Mouse (Mus musculus): ENCODE measurements at regions not wholly inside any gene's neighbourhood (a gene's known extent, or its start where the extent isn't known, plus 50 kb on each side); places are given as distances from the start of the nearest gene placed in this dataset.

DNA sequence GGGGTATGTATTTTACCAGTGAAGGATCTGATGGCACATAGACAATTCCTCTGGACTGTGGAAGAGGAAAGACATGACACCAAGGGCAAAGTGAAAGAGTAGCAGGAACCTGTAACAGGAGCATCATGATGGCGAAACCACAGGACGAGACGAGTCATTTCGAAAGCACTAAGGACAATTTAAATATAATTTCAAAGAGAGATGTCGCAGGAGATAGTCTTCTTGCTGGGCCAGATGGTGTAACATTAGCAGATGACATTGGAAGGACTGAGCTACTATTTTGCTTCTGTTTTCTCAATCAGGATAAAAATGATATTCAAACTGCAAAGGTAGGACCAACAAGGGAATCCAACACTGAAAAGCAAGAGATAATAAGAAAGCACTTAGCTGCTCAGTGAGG is 1009.7 kb upstream of the Adgrl4 start:
- no peak for DNase-seq (ENCODE audit: low spot score)

DNA sequence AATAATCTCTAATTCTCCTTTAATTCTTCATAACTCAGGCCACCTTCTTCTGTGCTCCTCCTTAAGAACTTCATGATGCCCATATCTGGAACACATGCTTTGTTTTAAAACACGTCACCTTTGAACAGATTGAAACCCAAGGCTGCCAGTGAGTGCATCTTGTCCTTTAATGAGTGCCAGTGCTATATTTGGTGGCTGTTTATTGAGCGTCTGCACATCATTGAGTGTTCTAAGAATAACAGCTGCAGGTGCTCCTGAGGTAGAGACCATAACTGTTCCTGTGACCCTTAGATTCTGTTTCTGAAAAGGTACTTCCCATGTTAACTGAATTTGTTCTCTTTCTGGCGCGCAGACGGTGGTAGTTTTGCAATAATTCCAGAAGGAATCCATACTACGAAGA is 1006.4 kb upstream of the Adgrl4 start:
- DNase-seq (ENCODE audit: low spot score): no peak

DNA sequence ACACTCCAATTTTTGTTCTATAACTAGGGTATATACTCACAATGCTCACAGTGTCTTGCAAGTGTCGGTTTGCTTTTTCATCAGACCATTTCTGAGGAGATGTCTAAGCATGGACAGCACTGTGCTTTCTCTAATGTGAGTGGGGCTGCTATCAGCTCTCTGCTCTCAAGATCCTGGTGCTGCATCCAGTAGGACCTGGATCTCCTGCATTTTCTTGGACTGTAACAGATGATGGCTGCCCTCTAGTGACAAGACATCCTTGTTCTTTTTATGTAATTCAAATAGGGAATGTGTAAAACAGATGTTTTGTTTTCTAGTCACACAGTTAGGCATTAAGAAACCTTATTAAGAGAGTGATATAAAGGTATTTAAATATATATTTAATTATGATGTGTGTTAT is 1002.5 kb upstream of the Adgrl4 start:
- peak; percentile 55 for DNase-seq (ENCODE audit: low spot score)

DNA sequence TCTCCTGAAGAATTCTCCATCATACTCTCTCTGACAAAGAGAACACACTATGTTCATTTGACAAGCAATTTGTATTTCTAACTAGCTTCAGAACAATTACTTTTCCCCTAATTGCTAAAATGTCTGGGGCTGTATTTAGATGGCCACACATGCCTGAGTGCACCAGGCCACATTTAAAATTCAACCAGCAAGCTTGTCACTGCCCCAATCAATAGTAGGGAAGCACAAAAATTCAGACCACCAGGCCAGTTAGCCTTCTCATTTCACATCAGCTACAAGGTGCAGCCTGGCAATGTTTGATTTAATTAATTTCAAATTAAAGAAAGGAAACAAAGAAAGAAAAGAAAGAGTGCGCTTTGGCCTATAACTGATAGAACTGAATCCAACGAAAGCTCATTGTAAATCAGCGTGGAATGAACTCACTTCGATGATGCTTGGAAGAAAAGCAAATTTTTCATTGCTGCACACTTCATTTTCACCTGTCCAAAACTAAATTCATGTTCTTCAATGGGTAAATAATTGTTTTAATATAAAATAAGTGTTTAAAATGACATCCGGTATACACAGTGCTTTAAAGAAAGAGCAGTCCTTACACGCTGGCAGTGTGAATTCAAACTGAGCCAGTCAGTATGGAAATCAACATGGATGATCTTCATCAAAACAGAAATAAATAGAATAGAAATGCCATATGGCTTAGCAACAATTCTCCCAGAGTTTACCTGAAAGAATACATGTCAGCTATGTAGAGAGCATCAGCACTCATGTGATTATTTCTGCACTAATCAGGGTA is 1001.7 kb upstream of the Adgrl4 start:
- no peak for DNase-seq (ENCODE audit: low spot score)
